Mouse (Mus musculus) urinary bladder, postnatal 25 days (tissue): ENCODE results near the gene Col26a1.

Experiments used
- DNase-seq: peaks from one replicate; pipeline ENCODE4 v3.0.0; 2022; ENCODE audit warnings: low spot score

Col26a1 gene

DNA sequence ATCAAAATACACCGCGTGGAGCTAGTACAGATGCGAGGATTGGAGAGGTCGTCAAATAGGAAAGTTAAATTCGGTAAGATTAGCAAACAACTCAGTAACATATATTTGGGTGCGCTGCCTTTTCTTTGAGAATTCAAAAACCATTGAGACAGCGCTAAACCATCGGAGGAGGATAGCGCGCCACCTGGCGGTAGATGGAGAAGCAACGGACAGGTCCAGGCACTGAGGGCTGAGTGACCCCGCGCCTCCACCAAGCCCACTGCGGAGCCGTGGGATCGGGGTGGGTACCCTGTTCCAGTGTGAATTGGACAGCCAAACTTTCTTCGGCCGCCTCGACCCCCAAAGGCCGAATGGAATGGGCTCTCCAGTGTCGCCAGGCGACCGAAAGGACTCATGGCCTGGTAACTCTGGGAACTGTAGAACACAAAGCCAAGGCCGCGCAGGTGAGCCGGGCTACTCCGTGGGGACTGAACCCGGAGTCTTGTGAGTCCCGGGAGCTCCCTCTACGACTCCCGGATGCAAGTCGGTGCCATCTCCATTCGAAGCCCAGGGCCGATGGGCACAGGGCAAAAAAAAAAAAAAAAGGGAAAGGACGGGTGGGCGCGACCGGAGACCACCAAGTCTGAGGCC is 1.5 kb downstream of the Col26a1 start:
- peak; percentile 84 for DNase-seq

DNA sequence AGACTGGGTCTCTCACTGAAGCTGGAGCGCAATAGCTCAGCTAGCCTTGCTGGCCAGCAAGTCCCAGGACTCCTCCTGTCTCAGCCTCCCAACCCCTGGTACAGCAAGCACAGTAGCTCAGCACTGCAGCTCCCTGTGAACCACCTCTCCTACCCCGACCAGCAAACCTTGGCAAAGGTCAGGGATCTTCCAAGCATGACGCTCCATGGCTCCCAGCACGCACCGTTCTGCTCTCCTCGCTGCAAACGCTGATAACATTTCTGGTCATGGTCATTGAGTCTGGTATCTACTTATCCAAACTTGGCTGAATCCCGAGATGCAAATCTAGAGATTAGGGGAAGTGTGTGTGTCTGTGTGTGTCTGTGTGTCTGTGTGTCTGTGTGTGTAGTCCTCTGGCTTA is 2.9 kb downstream of the Col26a1 start:
- no peak for DNase-seq

DNA sequence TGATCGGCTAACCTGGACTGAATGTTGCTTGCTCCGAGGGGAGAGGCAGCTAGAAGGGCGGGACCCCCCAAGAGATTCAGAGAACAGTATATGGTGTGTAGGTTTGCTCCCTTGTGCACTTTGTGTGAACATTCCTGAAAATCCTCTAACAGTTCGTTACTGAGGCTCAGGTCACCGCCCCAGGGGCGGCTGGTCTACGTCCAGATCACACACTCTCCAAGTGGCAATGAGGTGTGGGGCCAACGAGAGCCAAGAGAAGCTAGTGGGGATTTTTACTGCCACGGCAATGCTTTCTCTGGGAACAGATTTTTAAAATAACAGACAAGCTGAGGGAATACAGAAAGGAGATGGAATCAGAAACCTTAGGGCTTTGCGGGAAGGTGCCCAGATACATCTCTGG is 8.7 kb downstream of the Col26a1 start:
- DNase-seq = no peak

DNA sequence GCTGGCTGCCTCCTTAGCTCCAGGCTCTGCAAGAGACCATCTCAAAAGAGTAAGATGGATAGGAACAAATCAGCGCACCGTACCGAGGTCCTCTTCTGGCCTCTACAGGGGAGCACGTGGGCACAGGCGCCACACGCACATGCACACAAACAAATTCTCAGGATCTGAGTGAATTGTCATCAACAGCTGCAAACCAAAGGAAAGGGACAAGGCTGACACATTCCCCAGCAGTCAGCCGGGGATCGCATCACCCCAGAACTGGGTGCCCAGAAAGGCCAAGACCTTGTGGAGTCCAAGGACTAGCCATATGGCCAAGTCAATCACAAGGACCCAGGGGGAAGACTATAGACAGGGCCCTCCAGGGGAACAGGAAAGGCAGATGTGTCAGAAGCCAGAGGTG is 10.6 kb downstream of the Col26a1 start:
- DNase-seq = no peak

DNA sequence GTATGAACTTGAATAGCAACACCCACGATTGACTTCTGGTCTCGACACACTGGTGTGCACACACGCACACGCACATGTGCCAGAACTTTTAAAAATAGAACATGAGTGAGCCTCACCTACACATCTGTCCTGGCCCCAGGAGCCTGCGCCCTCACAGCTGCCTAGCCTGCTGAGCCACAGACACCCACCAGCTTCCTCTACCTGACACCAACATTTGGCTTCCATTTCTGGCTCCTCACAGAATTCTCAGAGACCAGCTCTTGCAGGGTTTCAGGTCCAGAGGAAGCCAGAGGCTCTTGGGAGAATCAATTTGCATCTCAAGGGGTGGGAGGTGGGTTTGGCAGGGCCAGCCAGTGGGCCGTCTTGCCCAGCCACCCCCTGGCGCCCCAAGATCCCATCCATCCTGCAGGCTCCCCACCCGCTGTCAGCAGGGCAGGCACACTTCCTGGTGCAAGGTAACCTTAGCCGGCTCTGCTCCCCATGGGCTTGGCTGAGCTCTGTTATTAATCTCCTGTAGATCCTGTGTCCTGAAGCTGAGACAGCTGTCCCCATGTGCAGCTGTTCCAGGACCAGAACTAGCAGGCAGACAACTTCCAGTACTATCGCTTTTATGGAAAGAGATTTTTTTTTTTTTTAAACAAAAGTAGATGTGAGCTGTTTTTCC is 13.4 kb downstream of the Col26a1 start:
- DNase-seq = no peak

DNA sequence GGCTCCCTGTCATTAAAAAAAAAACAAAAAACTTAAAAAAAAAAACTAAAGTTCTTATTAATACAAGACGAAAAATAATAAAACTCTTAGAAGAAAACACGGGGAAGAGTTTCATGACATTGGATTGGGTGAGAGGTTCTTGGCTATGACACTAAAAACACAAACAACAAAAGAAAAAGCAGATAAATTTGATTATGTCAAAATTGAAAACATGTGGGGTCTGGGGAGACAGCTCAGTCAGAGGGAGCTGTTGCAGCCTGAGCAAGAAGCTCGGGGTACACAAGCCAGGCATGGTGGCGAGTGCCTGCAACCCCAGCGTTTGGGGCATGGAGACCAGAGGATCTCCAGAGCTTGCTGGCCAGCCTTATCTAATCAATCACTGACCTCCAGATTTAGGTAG is 15.3 kb downstream of the Col26a1 start:
- DNase-seq = no peak

DNA sequence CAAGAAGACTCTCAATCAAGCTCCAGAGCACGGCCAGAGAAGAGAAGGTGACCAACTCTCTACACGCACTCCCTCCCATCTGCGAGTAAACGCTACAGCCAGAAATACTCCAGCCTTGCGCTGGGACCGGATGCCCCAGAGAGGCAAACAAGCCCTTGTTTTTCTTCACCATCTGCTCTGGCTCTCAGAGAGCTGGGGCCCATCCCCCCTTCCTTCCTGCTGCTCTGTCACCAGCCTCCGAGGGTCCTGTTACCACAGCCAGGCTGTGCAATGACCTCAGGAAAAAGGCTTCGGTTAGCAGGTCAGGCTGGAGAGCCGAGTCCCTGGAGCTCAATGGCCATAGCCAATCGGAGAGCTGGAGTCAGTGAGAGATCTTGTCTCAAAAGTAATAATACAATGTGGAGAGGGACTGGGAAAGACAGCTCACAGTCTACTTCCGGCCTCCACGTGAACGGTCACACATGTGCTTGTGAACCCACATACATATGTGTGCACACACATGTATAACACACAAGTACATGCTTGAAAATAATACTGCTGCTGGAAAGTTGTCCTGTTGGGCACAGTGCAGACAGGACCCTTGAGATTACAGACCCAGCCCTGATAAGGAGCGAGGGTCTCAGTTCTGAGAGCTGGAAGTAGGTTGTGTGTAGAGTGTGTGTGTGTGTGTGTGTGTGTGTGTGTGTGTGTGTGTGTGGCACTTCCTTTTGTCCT is 18.9 kb downstream of the Col26a1 start:
- DNase-seq = no peak

DNA sequence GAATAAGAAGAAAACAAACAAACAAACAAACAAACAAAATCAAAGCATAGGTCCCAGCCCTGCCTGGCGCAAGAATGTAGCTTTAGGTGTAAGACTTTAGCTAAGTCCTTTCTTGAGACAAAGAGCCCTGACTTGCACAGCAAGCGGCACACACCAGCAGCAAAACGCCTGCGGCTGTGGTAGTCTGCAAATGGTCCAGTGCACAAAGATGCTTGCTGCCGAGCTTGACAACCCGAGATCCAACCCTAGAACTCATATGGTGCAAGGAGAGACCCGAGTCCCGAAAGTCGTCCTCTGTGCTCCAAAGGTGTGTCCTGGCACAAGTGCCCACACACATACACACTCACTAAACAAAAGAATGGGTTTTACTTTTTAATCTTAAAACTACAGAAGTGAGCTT is 19.7 kb downstream of the Col26a1 start:
- DNase-seq = no peak

DNA sequence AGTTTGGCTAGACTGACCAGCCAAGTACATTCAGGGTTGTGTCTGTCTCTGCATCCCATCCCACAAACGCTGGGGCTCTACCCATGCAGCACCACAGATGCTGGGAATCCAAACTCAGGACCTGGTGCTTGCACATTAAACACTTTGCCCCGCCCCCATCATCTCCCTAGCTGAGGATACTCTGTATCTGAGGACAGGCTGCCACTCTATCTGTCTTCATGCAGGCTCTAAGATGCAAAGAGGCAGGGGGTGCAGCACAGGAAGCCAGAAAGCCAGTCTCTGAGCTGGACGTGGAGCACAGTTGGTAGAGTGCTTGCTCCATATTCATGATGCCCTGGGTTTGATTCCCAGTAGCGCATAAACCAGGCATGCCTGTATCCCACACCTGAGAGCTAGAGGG is 20.2 kb downstream of the Col26a1 start:
- DNase-seq = no peak

DNA sequence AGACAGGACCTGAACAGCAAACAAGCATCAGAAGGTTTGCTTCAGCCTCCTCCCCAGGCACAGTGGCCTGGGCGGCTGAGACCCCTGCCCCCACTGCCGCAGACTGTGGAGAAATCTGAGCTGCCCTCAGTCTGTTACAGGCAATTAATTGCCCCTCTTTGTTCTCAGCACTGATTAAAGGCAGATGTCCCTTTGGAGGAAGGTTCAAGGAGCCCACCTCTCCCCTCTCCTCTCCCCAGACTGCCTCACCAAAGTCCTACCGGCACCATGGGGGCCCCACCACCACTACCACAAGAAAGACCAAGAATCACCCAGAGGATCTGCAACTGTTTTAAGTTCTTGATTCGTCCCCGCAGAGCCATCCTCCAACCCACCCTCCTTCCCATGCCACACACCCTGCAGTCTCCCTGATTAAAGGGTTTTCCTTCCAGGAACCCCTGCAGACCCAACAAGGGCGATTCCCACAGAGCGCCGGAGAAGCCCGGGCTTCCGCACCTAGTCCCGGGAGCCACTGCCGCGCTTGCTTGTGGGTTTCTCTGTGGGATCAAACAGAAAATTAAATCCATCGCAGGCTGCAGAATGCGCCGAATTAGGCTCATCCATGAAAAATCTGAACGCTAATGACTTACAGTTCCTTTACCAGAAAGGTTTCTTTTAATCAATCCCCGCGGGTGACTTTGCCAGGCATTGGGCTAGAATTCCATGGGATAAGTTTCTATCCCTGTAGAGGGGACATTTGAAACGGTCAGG is 21.6 kb downstream of the Col26a1 start:
- DNase-seq = no peak

DNA sequence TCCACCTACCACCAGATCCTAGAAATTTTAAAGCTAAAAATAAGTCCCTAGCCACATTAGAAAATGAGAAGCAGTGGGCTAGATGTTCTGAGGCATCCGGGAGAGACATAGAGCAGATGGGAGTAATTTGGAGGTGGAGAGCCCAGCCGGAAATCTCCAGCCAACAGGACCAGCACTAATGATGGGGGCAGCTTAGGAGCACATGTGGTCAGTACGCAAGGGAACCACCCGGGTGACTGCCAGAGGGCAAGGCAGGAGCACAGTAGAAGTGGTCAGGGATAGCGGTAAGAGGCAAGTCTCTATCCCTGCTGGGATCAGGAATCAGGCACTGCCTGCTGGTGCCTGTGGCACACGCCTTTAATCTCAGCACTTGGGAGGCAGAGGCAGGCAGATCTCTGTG is 32.3 kb downstream of the Col26a1 start:
- no peak for DNase-seq

DNA sequence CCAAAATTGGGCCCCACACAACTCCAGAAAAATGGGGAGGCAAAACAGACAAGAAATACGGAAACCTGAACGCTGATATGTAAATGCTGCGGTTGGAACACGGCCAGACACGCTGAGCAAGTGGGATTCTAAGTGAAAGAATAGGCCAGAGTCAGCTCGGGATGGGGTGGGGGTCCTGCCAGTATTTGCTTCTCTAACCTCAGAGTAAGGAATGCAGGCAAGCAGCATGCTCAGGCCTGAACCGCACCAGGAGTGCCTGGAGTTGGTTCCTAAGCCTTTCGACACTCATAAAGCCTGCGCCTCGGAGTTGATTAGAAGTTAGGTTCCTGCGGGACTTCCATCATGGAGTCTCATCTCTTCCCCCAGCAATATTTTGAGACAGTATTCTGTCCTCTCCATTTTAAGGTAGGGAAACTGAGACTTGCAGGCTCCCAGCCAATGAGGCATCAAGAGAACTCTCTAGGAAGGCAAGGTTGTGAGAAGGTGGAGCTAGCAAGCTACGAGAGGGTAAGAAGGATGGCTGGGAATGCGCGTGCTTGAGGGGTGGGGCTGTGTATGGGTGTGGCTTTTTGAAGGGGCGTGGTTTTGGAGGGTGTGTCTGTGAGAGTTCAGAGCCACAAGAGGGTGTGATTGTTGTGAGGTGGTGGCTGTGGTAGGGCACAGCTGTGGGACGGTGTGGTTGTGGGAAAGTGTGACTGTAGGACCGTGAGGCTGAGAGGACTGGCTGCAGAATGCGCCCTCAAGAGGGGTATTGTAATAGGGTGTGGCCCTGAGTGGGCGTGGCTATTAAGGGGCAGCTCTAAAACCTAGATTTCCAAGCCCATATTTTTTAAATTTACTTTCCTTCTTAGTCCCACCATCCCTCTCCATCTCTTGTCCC is 36.4 kb downstream of the Col26a1 start:
- no peak for DNase-seq

DNA sequence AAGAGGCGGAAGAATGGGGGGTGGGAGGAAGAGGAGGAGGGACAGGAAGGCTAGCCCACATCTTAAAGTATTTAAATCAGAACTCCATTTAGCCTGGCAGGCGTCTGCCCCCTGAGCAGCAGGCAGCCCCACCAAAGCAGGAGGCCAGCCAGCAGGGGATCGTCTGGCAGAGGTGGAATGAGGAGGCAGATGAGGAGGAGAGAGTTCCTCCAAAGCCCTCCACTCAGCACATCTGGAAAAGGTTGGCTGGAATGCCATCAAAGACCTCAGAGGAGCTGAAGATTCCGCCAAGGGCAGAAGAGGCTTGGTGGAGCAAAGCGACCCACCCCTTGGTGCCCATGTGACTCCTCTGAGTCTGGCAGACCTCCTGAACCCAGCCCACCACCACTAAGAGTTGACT is 39.1 kb downstream of the Col26a1 start:
- no peak for DNase-seq

DNA sequence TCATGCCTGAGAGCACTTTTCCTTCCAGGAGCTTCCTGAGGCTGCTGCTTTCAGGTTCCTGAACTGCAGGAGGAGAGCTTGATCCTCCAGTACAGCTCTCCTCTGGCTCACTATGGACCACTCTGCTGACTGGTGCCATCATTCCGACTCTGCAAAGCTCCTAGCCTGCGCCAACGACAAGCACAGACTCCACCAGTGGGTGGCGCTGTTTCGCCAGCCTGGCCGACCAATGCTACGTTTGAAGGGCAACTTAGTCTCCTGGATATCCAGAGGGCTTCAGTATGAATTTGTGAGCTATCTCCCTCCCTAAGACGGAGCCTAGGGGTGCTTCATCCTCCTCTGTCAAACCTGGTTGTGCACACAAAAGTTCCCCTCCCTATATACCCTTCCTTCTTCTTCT is 43.0 kb downstream of the Col26a1 start:
- peak; percentile 18 for DNase-seq

DNA sequence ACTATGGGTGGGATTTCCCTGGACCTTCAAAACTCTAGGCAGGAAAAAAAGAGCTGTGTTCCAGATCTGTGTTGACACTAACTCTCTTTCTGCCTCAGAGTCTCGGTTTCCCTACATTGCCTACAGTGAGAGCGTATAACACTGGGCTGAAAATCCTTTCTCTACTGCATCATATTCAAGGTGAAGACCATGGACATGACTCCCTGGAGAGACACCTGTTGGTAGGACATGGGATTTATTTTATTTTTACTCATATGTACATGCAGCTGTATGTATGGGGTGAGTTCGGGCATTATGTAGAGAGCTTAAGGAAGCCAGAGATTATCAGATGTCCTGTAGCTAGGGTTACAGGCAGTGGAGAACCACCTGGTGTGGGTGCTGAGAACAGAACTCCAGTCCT is 50.0 kb downstream of the Col26a1 start:
- DNase-seq = no peak

DNA sequence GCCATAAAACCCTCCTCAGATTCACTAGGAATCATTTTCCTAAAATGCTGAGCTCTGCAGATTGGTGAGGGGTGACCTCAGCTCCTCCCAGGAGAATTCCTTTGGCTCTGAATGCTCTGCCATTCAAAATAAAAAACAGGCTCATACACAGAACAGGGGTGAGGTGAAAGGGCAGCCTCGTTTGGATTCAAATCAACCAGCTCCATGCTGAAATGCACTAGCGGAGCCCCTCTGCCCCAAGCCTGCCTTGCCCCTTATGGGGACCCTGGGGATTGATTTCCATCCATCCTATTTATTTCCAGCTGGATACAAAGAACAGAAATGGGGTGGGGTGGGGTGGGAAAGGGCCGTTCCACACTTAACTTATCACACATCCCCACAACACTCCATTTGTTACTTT is 52.9 kb downstream of the Col26a1 start:
- DNase-seq = no peak

DNA sequence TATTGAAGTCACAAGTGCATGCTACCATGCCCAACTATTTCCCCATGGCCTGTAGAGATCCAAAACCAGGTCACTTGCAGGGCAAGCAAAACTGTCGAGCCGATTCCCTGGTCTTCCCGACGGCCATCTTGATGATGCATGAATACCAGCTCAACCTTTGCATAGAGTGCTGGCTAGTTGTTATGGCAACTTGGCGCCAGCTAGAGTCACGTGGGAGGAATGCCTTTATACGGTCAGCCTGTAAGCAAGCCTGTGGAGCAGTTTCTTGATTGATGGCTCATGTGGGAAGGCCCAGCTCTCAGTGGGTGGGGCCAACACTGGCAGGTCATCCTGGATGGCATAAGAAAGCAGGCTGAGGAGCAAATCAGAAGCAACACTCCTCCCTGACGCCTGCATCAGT is 61.0 kb downstream of the Col26a1 start:
- DNase-seq = no peak

DNA sequence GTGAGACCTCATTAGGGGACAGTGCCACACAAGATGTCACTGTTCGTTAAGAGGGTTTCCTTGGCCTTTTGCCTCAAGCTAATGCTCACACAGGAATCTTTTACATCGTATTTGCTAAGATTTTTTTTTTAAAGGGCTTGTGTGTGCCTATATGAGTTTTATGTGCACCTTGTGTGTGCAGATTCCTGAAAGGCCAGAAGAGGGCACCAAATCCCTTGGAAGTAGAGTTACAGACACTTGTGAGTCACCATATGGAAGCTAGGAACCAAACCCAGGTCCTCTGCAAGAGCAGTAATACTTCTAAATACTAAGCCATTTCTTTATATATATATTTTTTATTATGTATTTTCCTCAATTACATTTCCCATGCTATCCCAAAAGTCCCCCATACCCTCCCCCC is 62.1 kb downstream of the Col26a1 start:
- DNase-seq = no peak

DNA sequence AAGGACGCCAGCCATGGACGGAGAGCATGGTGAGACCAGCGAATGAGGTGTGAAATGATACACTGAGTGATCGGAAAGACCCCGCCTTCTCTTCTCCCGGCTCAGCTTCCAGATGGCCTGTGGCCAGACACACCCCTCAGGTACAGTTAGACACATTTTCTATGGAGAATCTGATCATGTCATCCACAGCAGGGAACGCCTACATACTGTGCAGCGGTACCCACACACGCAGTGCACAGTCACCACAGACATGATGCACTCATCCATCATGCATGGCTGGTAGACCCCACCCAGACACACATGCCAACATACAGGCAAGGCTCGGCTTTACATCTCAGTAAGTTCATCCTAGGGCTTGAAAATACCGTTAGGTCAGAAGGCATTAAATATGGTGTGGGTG is 63.3 kb downstream of the Col26a1 start:
- no peak for DNase-seq

DNA sequence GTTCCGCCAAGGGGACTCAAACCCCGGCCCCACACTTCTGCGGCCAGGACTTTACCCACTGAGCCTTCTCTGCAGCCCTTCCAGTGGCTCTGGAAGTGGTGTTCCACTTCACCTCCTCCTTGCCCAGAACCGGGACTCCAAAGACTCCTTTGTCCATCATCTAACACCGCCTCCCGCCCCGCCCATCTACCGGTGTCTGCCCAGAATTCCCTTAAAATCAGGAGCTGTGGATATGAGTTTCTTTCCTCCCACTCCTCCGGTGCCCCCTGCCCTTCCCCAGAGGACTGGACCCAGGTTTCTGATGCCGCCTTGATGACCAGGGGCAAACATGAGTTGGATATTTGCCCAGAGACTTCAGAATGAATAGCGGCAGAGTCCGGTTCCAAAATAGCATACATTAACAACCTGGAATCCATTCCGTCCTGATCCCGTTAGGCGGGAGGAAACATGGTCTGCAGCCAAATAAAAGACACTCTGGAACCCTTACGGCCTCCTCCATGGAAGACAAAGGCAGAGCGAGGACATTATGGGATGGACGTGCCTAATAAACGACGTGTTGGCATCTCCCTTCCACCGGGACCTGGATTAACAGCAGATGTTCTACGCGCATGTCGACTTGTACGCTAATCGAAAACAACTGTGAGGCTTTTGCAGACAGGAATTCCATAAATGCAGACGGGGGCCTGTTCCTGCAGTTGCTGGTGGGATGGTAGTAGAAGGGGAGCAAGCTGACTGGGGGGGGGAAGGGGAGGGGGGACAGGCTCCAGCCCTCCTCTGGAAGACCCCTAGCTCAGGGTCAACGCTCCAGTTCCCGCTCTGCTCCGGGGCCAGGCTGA is 72.3 kb downstream of the Col26a1 start:
- no peak for DNase-seq
